Mouse (Mus musculus): Measurements from ENCODE around the gene B430306N03Rik.

The B430306N03Rik gene

DNA sequence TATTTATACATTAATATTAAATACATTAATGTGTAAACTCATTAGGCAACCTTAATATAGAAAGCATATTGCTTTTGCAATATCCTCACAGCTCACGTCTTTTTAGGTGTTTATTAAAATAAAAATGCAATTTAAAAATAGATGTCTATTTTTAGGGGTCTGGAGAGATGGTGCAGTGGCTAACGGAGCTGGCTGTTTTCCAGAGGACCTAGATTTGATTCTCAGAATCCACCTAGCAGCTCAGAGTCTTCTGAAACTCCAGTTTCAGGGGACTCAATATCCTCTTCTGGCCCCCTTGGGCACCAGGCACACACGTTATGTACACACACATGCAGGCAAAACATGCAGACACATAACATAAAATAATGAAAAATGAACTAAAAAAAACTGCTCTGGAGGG lies 46.4 kb downstream of the B430306N03Rik start:
- no peak for DNase-seq (ENCODE audit: low spot score)

DNA sequence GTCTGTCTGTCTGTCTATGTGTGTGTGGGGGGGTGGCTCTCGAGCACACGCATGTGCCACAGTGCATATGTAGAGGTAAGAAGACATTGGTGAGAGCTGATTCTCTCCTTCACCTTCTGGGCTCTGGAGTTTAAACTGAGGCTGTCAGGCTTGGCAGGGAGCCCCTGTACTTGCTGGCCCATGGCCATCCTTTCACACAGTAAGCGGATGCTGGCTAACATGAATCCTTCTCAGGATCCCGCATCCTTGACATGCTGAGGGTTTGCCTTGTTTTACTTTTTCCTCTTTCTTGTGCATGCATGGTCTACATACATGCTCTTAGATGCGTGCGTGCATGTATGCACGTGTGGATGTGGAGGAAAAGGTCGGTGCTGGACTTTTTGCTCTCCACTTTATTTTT lies 47.0 kb downstream of the B430306N03Rik start:
- peak; percentile 25 for DNase-seq (ENCODE audit: low spot score)

DNA sequence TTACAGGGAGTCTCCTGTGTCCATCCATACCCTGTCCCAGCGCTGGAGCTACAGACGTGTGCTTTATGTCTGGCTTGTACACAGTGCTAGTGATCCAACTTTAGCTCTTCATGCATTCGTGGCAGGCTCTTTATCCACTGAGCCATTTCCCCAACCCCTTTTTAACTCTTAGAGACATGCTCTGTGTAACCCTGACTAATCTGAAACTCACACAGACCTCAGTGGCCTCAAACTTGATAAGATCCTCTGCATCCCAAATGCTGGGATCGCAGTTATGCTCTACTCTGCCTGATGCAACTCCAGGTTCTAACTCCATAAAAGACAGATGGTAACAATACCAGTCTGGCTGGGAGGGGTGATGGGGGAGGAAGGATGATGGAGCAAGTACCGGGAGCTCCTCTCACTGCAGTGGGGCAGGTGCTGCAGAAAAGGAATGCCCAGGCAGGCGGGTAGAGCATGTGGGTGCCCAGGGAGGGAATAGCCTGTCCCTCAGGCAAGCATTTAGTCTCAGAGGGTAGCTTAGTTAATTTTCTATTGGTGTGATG lies 47.6 kb downstream of the B430306N03Rik start:
- DNase-seq (ENCODE audit: low spot score): no peak

DNA sequence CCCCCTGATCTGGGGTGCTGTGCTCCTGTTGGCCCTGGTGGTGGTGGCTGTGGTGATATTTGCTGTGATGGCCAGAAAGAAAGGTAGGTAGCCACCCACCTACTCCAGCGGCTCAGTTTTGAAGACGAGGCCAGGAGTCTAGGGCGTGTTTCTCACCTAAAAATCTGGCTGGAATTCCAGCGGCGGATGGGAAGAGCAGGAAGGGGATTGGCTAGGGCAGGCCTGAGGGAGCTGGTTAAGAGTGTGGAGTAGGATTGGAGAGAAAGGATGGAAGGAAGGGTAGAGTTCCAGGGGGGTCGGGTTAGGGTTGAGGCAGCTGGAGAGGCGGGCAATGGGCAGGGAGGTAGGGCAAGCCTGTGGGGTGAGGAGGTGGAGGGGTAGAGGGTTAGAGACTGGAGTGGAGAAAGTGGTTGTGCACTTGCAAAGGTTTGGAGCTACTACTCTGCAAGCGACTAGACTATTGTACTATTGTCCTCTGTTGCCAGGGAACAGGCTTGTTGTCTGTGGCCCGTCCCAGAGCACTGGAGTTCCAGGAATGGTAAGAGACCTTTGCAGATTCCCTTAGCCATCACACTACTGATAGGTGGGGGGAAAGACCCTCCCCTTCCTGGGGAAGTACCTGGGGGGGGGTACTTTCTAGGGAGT lies 49.7 kb downstream of the B430306N03Rik start:
- no peak for DNase-seq (ENCODE audit: low spot score)

DNA sequence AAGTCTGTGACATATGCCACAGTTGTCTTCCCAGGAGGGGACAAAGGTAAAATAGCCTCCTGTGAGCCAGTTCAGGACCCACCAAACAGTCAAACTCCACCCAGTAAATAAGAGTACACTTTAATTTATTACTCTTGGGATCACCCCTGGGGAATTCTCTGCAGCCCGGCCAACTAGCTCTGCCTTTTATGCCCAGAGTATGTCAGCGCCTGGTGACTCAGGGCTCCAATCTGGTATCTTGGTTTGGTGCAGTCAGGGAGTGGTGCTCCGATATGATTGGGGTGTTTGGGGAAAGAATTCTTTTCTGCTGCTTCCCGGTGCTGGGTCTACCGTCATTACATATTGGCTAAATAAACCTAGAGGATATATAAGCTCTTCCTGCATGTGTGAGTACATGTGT lies 50.9 kb downstream of the B430306N03Rik start:
- no peak for DNase-seq (ENCODE audit: low spot score)

DNA sequence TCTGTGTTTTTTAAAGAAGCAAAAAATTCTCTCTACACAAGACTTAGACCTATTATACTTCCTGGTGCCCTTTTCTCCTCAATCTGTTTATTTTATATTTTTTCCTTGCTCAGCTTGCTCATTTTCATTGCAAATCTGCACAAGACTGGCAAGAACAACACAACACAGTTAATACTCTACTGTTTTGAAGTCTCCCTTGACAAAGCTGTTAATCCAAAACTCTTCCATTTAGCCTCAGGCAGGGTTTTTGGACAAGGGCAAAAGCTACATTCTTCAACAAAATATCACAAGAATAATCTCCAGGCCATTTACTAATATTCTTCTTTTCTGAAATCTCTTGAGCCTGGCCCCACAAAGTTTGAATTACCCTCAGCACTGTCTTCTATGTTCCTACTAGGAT lies 55.7 kb downstream of the B430306N03Rik start:
- no peak for DNase-seq (ENCODE audit: low spot score)

DNA sequence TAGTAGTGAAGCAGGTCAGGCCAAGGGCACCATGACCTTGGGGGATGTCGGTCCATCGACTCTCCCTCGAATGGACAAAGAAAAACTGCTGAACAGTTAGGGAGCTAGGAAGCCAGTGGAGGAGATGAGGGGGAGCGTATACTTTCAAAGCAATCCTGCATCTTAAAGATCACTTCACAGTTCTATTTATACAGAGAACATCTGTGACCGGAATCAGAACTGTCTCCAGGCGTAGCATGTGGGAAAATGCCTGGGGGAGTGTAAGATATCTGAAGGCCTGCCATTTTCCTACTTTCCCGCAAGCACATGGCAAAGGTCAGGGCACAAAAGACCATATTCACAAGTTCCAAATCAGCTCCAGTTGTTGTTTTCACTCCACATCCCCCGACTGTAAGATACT lies 57.0 kb downstream of the B430306N03Rik start:
- no peak for DNase-seq (ENCODE audit: low spot score)

DNA sequence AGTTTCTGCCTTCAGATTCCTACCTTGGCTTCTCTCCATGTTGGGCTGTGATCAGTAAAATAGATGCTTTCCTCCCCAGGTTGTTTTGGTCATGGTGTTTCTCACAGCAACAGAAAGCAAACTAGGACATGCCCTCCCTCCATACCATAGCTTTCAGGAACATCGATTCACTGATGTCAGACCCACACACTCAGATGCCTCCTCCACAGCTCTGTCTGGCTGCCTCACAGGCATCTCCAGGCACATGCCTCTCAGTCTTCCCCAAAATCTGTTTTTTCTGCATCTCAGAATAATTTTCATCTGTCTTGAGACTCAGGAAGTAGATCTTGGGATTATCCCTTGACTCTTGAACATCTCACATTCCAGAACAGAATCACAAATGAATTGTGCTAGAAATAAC lies 60.2 kb downstream of the B430306N03Rik start:
- no peak for DNase-seq (ENCODE audit: low spot score)

Measured in ovary, postnatal 36 days (tissue).